Mouse (Mus musculus): ENCODE results near the gene St6galnac3.
"Not testable (repeated sequence)": the region's sequence is repeated elsewhere in the genome, so short reads cannot be mapped to it uniquely, and the experiment has no call there.

Gene St6galnac3

DNA sequence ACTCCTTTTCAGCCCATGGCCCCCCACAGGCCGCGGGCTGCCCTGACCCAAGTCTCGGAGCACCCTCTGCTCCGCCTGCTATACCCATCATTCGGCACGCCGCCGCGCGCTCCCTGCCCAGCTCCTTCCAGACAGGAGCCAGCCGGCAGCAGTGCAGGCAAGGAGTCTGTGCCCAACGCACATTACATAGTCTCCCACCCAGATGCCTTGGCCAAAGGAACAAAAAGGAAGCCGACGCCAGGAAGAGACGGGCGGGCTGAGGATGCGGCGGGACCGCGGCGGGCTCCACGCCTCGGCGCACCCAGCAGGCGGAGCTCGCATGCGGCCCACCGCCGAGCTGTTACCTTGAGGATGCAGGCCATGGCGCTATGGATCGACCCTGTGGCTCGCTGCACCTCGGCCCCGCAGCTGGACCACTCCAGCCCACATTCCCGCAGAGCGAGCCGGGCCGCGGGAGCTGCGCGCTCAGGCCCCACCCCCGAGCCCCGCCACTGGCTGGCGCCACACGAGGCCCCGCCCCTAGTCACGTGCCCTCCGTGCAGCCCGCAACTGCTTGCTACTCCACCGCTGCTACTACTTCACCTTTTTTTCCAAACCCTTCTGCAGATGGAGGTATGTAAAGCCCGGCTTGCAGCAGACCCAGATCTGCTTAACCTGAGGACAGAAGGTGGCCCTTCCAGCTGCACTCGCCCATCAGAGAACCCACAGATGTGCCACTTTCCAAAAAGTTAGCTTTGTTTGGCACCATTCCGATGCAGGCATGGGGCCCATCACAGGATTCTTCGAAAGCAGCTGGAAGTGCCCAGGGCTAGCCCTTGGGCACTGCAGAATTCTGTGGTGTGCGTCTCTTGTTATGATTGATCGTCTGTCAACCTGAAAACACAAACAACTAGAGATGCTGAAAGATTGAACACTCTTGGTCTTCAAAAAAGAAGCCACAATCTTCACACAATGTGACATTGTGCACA lies at the start of gene St6galnac3:
Gene St6galnac3 (minus strand): TSS at position 474 of the 968 bp plus-strand sequence.
- DNase-seq (ENCODE audit: low spot score in 2 of 2): peak; percentile 83 to 92

DNA sequence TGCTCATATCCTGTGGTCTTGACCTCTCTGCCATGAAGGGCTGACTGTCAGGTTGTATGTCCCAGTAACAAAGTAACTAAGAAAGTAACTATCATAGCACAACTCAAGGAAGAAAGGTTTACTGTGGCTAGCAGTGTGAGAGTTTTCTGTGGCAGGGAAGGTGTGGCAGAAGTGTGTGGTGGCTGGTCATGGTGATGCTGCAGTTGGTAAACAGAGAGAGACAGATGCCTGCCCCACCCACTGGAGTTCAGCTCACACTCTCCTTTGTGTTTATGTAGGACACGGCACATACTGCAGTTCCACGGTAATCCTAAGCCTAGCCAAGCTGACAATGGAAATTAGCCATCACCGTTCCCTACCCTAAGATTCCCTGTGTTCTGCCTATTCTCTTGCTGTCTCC lies 49.6 kb upstream of the St6galnac3 start:
- DNase-seq (ENCODE audit: low spot score in 2 of 2): no peak

DNA sequence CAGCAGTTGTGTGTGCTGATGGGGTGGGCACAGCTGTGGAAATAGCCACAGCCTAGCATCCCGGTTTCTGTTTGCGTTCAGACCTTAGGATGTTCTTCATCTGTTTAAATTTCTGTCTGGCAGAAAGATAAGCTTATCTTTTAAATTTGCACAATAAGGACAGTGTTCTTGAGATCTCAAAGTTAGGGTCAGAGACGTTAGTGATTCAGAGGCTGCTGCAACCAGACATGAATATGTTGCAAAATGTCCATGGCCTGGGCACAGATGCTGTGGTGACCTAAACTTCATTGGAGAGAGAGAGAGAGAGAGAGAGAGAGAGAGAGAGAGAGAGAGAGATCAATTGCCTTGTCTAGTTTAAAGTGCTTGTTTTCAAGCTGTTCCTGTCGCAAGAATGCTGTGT lies 46.5 kb upstream of the St6galnac3 start:
- DNase-seq (ENCODE audit: low spot score in 2 of 2): no peak

DNA sequence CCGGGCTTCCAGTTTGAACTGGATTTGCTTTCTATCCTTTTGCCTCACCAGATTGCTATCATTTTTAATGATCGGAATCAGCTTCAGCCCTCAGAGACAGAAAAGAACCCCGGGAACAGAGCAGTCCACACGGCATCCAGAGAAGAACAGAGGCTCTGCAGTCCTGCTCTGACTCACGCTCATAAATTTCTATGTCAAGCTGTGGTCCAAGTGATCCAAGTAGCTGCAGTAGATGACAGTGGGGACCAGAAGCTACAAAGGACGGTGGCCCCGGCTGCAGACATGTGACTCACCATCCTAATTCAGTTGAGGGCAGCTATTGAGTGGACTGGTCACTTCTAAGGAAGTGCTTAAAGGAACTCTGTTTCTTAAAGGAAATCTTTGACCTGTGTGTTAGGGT lies 45.6 kb upstream of the St6galnac3 start:
- no peak for DNase-seq (ENCODE audit: low spot score in 2 of 2)

DNA sequence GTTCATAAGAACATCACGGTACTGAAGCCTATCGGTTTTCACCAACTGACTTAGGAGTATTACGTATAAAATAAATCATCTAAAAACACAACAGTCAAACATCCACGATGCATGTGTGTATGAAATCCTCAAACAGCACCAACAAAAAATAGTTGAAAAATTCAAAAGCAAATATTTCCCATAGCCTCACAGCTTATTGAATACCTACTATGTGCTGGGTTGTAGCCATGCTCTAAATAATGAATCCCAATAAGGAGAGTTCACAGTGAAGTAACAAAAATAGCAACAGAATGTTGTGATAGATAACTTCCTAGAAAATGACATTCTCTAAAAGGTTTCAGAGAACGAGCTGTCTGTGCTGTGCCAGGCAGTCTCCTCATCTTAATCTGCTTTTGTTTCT lies 44.2 kb upstream of the St6galnac3 start:
- DNase-seq (ENCODE audit: low spot score in 2 of 2): no peak

DNA sequence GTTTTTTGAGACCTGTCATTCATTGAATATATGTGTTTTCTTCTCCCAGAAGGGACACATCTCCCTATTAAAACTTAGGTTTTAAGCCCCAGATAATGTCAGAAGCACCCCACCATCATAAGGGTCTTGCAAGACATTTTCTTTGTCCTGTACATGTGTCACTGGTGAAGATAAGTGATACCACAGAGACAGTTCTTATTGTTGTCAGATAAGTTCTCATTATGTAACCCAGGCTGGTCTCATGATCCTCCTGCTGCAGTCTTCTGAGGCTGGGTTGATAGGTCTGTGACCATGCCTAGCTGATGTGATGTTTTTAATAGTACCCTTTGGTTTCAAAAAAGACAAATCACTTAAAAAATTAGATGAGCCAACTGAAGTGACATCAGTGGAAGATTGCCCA lies 40.2 kb upstream of the St6galnac3 start:
- no peak for DNase-seq (ENCODE audit: low spot score in 2 of 2)

DNA sequence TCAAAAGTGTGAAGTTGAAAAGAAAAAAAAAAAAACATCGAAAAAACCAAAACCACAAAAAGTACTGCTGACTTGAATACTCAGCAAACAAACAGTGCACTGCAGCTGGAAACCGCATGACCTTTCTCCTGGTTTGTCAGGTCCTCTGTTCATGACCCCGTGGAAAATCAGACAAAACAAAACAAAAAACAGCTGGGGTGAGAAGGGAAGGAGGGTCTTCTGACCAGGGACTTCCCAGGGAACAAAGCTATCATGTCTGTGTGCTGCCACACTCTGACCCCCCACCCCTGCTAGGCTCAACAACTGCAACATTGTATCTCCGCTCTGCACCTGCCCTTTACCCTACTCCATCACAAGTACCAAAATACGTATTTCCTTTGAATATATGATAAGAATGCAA lies 39.8 kb upstream of the St6galnac3 start:
- DNase-seq (ENCODE audit: low spot score in 2 of 2): no peak

DNA sequence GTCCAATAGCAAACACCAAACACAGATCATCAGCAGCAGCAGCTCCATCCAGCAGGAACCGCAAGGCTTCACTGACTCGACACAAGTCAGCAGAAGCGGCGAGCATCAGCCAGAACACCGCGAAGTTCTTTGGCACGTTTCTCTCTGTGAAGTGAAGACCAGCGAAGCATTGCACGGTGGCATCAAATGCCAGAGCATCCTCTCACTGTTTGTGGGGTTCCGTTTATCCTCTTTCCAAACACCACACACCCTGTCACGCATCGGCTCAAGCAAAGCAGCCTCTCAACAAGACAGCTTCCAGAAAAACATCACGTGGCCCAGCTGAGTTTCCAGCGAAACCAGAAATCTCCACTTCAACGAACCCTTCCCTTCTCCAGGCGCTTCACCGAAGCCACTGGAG lies 36.2 kb upstream of the St6galnac3 start:
- DNase-seq (ENCODE audit: low spot score in 2 of 2): no peak

DNA sequence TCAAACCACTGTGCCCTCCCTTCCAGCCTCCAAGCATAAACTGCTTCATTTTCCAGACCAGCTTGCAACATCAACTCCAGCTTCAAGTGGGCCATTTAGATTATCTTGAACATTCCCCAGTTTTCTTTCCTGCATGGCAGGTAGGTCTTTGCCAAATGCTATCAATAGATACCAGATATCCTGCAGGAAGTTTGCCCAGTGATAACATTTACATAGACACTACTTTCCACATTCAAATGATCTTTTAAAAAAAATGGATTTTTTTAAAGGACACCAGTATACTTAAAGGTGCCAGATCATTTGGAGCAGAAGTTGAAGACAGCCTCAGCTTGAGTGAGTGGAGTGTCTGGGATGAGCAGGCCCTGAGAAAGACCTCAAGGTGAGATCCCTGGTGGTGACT lies 34.3 kb upstream of the St6galnac3 start:
- DNase-seq (ENCODE audit: low spot score in 2 of 2): no peak

DNA sequence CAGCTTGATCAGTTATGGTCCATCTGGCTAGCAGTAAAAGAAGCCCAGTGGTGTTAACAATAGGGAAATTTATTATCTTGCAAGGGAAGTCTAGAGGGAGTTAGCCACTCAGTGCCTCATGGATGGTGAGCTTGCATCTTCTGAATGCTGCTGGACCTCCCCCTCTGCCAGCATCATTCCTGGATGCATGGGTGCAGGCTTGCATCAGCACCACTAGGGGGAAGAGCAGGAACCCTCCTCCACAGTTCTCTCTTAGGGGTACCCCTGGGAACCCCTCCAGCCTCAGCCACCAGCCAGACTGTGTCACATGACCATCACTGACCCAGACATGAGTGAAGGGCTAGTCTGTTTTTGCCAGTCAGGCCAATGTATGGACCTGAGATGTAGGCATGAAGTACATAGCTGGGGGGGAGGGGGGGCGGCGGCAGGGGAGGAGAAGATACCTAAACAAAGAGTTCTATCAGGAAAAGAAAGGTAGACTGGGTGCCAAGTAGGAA lies 31.6 kb upstream of the St6galnac3 start:
- no peak for DNase-seq (ENCODE audit: low spot score in 2 of 2)

DNA sequence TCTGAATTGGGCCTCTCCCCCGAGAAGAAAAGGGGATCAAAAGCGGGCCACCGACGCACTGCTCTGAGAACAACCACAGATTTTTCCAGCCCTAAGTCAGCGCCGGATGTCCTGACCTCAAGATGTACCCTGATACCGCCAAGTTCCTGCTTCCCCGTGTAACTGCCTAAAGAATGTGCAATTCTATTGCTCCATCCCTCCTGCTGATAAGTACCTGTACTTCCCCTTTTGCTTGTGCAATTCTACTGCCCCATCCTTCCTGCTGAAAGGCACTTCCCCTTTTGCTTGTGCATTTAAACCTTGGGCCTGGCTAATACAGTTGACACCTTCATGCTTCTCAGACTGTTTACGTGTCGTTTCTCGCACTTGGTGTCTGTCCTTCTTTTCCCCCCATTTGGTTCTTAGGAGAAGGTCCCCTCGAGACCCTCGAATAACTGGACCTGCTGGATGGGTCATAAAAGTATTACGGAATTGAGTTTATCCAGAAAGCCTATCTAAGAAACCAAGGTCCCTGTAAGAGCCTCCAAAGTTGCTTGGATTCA lies 30.9 kb upstream of the St6galnac3 start:
- not testable (repeated sequence) for DNase-seq (ENCODE audit: low spot score in 2 of 2)

DNA sequence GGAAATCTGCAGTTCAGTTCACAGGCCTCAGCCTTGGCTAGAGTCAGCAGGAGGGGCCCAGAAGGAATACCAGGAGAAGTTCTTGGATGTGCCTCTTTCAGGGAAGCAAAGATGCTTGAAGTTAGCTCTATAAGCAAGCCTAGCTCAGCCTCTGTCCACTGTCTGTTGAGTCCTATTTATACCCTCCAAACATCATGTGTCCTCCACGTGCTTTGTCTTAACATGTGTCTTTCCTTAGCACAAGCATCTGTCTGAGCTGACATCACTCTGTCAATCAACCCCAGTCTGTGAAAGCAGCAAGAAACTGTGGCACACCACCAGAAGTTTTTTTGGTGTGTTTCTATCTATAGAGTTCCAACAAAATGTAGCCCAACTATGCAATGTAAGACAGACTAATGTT lies 26.5 kb upstream of the St6galnac3 start:
- DNase-seq (ENCODE audit: low spot score in 2 of 2): no peak

DNA sequence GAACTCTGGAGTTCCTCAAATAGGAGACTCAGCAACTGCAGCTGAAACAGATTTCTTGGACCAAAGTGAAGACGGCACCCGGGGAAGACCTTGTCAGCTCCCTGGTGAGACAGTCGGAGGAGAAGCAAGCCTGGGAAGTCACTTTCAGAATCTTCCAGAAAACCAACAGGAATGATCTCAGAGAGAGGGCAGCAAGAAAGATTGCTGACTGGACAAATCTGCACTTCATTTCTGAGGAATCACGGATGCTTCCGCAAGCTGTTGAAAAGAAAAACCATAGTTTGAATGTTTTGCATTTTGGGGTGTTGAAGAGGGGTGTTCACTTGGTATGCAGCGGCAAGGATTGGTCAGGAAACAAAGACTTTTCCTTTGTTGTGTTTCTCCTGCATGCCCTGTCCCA lies 24.4 kb upstream of the St6galnac3 start:
- no peak for DNase-seq (ENCODE audit: low spot score in 2 of 2)

DNA sequence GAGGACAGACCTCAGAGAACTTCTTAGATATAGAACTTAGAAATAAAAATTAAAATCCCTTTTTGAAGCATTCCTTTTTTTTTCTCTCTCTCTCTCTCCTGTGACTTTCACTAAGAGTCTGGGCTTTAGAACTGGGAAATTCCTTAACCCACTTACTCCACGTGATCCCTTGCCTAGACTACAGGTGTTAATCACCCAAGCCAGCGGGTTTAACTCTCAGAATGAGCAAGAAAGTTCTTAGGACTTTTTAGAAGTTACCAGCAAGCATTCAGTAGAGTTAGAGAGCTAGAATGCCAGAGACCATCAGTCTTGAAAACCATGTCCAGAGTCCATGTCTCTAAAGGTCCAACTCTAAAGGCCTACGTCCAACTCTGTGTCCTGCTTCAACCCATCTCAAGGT lies 23.3 kb upstream of the St6galnac3 start:
- no peak for DNase-seq (ENCODE audit: low spot score in 2 of 2)

DNA sequence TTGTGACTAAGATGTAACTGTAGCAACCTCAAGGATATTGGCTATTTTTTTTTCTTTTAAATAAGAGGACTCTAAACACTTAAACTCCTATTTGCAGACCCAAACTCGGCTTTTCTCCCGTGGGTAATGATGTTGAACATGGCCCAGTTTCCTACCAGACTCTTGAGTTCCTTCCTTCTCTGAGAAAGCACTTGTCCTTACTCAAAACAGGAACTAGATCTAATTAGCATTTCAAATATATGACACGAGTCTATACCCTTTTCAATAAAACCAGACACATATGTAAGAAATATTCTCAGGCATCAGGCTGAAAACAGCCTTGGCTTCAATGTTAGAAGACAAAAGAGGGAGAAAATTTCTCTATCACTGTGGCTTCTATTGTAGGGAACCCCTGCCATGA lies 20.1 kb upstream of the St6galnac3 start:
- DNase-seq (ENCODE audit: low spot score in 2 of 2): no peak

DNA sequence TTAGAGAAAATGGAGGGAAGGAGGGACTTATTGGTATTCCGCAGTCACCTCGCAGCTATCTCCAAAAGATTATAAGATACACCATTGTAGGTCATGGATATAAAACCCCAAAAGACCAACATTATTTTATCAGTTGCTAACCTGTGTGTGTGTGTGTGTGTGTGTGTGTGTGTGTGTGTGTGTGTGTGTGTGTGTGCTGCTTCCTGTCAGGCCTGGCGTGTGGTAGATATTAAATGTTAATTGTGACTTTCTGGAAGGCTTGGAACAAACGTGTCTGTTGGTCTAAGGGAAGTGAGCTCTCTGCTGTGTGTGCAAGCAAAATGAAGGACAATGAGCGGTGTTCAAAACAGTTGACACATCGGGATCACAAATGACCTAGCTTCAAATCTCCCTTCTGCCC lies 19.5 kb upstream of the St6galnac3 start:
- DNase-seq (ENCODE audit: low spot score in 2 of 2): no peak

DNA sequence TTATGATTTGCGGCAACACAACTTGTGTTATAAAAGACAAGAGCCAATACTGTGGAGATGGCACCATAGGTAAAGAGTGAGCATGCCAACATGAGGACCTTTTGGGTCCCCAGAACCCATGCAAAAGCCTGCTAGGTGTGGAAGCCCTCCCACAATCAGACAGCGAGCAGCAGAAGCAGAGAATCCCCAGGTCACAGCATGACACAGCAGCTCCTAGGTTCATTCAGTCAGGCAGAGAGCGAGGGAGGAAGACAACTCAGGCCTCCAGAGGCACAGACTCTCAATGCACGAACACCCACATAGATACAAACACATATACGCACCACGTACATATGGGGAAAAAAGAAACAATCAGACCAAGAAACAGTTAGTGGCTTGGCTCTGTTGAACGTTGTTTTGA lies 16.8 kb upstream of the St6galnac3 start:
- no peak for DNase-seq (ENCODE audit: low spot score in 2 of 2)

DNA sequence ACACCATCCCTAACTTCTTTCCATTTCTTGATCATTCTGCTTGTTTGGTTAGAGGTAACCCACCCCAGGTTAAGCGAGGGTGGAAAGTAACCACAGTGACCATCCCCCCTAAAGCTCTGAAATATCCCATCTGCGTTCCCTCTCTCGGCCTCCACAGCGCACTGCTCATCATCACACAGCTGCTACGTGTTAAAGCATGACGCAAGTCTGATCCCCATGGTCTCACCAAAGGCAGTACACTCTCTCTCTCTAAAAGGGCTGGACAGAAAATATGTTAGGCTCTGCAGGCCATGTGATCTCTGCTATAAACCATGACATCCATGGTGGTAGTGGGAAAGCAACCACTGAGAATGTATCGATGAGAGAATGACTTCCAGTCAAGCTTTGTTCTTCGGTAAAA lies 14.4 kb upstream of the St6galnac3 start:
- DNase-seq (ENCODE audit: low spot score in 2 of 2): no peak

DNA sequence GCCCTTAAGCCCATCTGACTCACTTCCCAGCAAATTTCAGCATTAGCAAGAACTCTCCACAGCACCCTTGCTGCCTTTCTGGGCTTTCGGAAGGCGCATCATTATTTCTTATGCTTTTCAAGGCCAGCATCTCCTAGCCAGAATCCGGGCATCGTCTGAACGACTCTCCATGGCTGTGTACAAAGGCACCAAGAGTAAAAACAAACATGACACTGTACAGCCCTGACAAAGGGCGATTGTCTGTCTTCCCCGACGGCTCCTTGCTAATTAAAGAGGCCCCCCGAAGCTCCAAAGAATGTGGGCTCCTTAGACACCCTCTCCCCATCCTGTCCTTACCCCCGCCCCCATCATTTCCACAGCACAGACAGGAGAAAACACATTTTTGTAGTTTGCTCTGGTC lies 13.4 kb upstream of the St6galnac3 start:
- no peak for DNase-seq (ENCODE audit: low spot score in 2 of 2)

DNA sequence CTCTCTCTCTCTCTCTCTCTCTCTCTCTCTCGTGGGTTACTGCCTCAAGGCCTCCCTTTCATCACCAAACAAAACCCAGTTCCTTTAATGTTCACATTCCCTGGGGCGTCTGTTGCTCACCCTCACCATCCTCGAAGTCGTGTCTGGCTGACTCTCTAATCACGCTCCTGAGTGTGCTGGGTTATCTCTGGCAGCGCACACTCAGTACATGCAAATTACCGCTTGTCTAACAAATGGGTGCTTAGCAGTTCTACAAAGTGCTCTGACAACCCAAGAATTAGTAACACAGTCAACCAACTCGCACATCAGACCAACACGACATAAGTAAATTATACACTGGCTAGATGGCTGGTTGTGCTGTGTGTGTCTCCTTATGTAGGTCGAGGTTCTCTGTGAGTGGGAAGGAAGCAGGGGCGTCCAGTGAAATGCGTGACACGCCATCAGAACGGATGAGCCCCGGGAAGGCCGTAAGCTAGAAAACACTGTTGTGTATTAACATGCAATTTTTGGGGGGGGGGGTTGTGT lies 11.8 kb upstream of the St6galnac3 start:
- no peak for DNase-seq (ENCODE audit: low spot score in 2 of 2)

DNA sequence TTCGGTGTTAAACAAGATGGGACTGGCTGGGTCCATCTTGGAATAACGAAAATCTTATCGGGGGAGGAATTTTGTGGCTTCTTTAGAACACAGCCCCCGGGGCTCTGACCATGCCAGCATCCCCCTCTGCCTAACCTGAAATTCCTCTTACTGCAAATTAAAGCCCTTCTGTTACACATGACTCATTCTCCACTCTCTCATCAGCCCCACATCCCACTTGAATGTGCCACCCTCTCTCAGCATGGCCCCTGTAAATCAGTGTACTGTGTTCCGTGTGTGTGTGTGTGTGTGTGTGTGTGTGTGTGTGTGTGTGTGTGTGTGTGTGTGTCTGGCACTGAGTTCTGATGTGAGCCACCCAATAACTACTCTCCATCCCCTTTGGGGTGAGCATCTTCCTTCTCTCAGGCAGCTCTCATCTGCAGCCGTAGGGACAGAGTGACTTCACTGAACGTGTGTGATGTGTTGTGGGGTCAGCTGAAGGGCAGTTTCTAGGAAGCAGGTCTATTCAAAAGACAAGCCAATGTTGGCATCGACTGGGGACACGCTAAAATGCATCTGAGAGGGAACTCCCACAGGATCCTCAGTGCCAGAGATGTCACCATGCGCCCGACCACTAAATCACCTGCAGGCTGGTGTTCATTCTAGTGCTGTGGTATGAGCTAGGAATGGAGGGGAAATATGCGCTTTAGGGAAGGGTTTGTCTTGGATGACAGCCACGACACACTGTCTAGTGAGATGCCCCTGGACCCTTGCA lies 11.0 kb upstream of the St6galnac3 start:
- no peak for DNase-seq (ENCODE audit: low spot score in 2 of 2)

DNA sequence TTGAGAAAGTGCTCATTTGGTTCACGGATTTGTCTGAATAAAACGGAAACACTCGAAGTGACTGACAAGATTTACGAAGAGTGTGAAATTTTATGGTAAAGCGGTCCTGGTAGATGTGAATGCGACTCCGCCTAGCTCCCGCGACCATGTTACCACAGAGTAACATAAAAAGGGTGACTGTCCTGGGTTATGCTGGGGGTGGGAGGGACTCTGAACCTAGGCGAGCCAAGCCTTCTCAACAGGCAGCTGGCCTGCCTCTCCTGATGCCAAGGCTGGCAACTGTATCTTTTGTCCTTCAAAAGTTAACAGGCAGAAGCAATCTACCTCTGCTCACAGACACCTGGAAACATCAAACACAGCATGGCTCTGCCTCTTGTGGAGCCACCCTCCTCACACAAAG lies 9.8 kb upstream of the St6galnac3 start:
- DNase-seq (ENCODE audit: low spot score in 2 of 2): no peak
